Mouse (Mus musculus): ENCODE data around the gene Fcgr3. TPM values are rescaled to one million over a fixed set of nuclear protein-coding genes. Genes with fewer than 3 reads are reported as not detected.

The Fcgr3 gene
- polyA plus RNA-seq, 1 experiment = 23.3 TPM

GRCm38 (mm10) chr1:171046501-171046900 lies 18.2 kb downstream of the Fcgr3 start:
- 80% methylated on average over 3 of the region's 3 CpGs for WGBS
- DNase-seq = no peak
- H3K4me3 ChIP-seq (replicated peaks; ENCODE audit: extremely low read depth, low read depth, low read length) = no peak overlapping the region
- H3K4me1 ChIP-seq (ENCODE audit: control insufficient read depth, insufficient read depth, low read length) = no peaks in the 10 kb centered on the region
- TF ChIP-seq POLR2A (IDR thresholded peaks at IDR 0.05; ENCODE audit: borderline replicate concordance, extremely low read depth, low read depth, low read length) = no peak
- no peak for TF ChIP-seq CTCF (IDR thresholded peaks at IDR 0.05; ENCODE audit: insufficient read depth, low read length)

GRCm38 (mm10) chr1:171045079-171045465 lies 19.7 kb downstream of the Fcgr3 start:
- TF ChIP-seq POLR2A (IDR thresholded peaks at IDR 0.05; ENCODE audit: borderline replicate concordance, extremely low read depth, low read depth, low read length) = no peak
- TF ChIP-seq CTCF (IDR thresholded peaks at IDR 0.05; ENCODE audit: insufficient read depth, low read length) = no peak
- Histone ChIP-seq H3K4me1 (ENCODE audit: control insufficient read depth, insufficient read depth, low read length) (no peaks in the 10 kb centered on the region), H3K4me3 (replicated peaks; ENCODE audit: extremely low read depth, low read depth, low read length) (peak overlapping the region; percentile 87)
- WGBS = 13% methylated on average over 14 of the region's 14 CpGs
- DNase-seq = no peak

GRCm38 (mm10) chr1:171044365-171045078 lies 20.2 kb downstream of the Fcgr3 start:
- H3K4me3 ChIP-seq (replicated peaks; ENCODE audit: extremely low read depth, low read depth, low read length) = peak overlapping the region; percentile 87
- WGBS = under 1% methylated on average over 33 of the region's 33 CpGs
- DNase-seq = peak; percentile 83
- TF ChIP-seq POLR2A (IDR thresholded peaks at IDR 0.05; ENCODE audit: borderline replicate concordance, extremely low read depth, low read depth, low read length) (0 out of 2 replicates have a peak, but pooled peaks have one; percentile 31), CTCF (IDR thresholded peaks at IDR 0.05; ENCODE audit: insufficient read depth, low read length) (no peak)
- H3K4me1 ChIP-seq (ENCODE audit: control insufficient read depth, insufficient read depth, low read length) = no peaks in the 10 kb centered on the region

- TF ChIP-seq POLR2A (IDR thresholded peaks at IDR 0.05; ENCODE audit: borderline replicate concordance, extremely low read depth, low read depth, low read length) (no peak), CTCF (IDR thresholded peaks at IDR 0.05; ENCODE audit: insufficient read depth, low read length) (no peak)
- H3K4me3 ChIP-seq (replicated peaks; ENCODE audit: extremely low read depth, low read depth, low read length) = no peak overlapping the region
- no peaks in the 10 kb centered on the region for H3K4me1 ChIP-seq (ENCODE audit: control insufficient read depth, insufficient read depth, low read length)
- WGBS = 70% methylated on average over 3 of the region's 3 CpGs
- no peak for DNase-seq
Observed at GRCm38 (mm10) chr1:171043594-171044153, 21.1 kb downstream of the Fcgr3 start.

- no peak for DNase-seq
- TF ChIP-seq CTCF (IDR thresholded peaks at IDR 0.05; ENCODE audit: insufficient read depth, low read length) (no peak), POLR2A (IDR thresholded peaks at IDR 0.05; ENCODE audit: borderline replicate concordance, extremely low read depth, low read depth, low read length) (no peak)
- no peak overlapping the region for H3K4me3 ChIP-seq (replicated peaks; ENCODE audit: extremely low read depth, low read depth, low read length)
- 68% methylated on average over 7 of the region's 7 CpGs for WGBS
- peaks cover 2% of the 10 kb centered on the region; the same call in 1 of the 2 replicates for H3K4me1 ChIP-seq (ENCODE audit: control insufficient read depth, insufficient read depth, low read length)
Observed at GRCm38 (mm10) chr1:171039880-171040279, 24.9 kb downstream of the Fcgr3 start.

GRCm38 (mm10) chr1:171039135-171039534 lies 25.6 kb downstream of the Fcgr3 start:
- WGBS = 79% methylated on average over 6 of the region's 6 CpGs
- no peak for TF ChIP-seq POLR2A (IDR thresholded peaks at IDR 0.05; ENCODE audit: borderline replicate concordance, extremely low read depth, low read depth, low read length)
- no peak for TF ChIP-seq CTCF (IDR thresholded peaks at IDR 0.05; ENCODE audit: insufficient read depth, low read length)
- Histone ChIP-seq H3K4me1 (ENCODE audit: control insufficient read depth, insufficient read depth, low read length) (peaks cover 5% of the 10 kb centered on the region), H3K4me3 (replicated peaks; ENCODE audit: extremely low read depth, low read depth, low read length) (no peak overlapping the region)
- no peak for DNase-seq

- DNase-seq = peak; percentile 78
- WGBS = under 1% methylated on average over 47 of the region's 47 CpGs
- Histone ChIP-seq H3K4me1 (ENCODE audit: control insufficient read depth, insufficient read depth, low read length) (peaks cover 6% of the 10 kb centered on the region), H3K4me3 (replicated peaks; ENCODE audit: extremely low read depth, low read depth, low read length) (peak overlapping the region; percentile 99)
- no peak for TF ChIP-seq POLR2A (IDR thresholded peaks at IDR 0.05; ENCODE audit: borderline replicate concordance, extremely low read depth, low read depth, low read length)
- TF ChIP-seq CTCF (IDR thresholded peaks at IDR 0.05; ENCODE audit: insufficient read depth, low read length) = no peak
Observed at GRCm38 (mm10) chr1:171037861-171038721, 26.6 kb downstream of the Fcgr3 start.

GRCm38 (mm10) chr1:171036550-171037324 lies 28.0 kb downstream of the Fcgr3 start:
- peak; percentile 59 for DNase-seq
- WGBS = 5% methylated on average over 22 of the region's 22 CpGs
- peak overlapping the region; percentile 28 for H3K4me3 ChIP-seq (replicated peaks; ENCODE audit: extremely low read depth, low read depth, low read length)
- peaks cover 6% of the 10 kb centered on the region for H3K4me1 ChIP-seq (ENCODE audit: control insufficient read depth, insufficient read depth, low read length)
- TF ChIP-seq POLR2A (IDR thresholded peaks at IDR 0.05; ENCODE audit: borderline replicate concordance, extremely low read depth, low read depth, low read length) = no peak
- TF ChIP-seq CTCF (IDR thresholded peaks at IDR 0.05; ENCODE audit: insufficient read depth, low read length) = no peak

GRCm38 (mm10) chr1:171035611-171036010 lies 29.1 kb downstream of the Fcgr3 start:
- no peak for DNase-seq
- H3K4me1 ChIP-seq (ENCODE audit: control insufficient read depth, insufficient read depth, low read length) = peaks cover 6% of the 10 kb centered on the region
- TF ChIP-seq CTCF (IDR thresholded peaks at IDR 0.05; ENCODE audit: insufficient read depth, low read length) = no peak
- no peak for TF ChIP-seq POLR2A (IDR thresholded peaks at IDR 0.05; ENCODE audit: borderline replicate concordance, extremely low read depth, low read depth, low read length)
- H3K4me3 ChIP-seq (replicated peaks; ENCODE audit: extremely low read depth, low read depth, low read length) = no peak overlapping the region
- WGBS = 56% methylated on average over 11 of the region's 11 CpGs
